Mouse (Mus musculus): Measurements from ENCODE around the gene Glt28d2. TPM values are rescaled to one million over a fixed set of nuclear protein-coding genes. Genes with fewer than 3 reads are reported as not detected.

The Glt28d2 gene
- 1.1 and 2.3 TPM in 2 replicates for polyA plus RNA-seq (2015; fragmentation: Nextera tagmentation; extraction: Ambion mirVana)

GRCm38 (mm10) chr3:85887239-85887827 lies at the start of gene Glt28d2, which contains the start of gene Gm37240:
Gene Glt28d2, minus strand, starts transcription at chr3:85887516.
Gene Gm37240, minus strand, starts transcription at chr3:85887518.

Other genes starting within 250 kb of the Glt28d2 start
- gene Fam160a1, start 70.2 kb downstream of the Glt28d2 start, polyA plus RNA-seq (2015; fragmentation: Nextera tagmentation; extraction: Ambion mirVana): 1.6 and 3.4 TPM in 2 replicates
- gene Gm37240, start within 50 bp of the Glt28d2 start, polyA plus RNA-seq (2015; fragmentation: Nextera tagmentation; extraction: Ambion mirVana): 4.3 and 6.8 TPM in 2 replicates
- 14.3 and 16.6 TPM in 2 replicates for gene Sh3d19, start 83.6 kb upstream of the Glt28d2 start, polyA plus RNA-seq (2015; fragmentation: Nextera tagmentation; extraction: Ambion mirVana)
- not detected in 2 replicates for gene Prss48, start 115.0 kb upstream of the Glt28d2 start, polyA plus RNA-seq (2015; fragmentation: Nextera tagmentation; extraction: Ambion mirVana)